Mouse (Mus musculus): Measurements from ENCODE around the gene Shisa9.

DNA sequence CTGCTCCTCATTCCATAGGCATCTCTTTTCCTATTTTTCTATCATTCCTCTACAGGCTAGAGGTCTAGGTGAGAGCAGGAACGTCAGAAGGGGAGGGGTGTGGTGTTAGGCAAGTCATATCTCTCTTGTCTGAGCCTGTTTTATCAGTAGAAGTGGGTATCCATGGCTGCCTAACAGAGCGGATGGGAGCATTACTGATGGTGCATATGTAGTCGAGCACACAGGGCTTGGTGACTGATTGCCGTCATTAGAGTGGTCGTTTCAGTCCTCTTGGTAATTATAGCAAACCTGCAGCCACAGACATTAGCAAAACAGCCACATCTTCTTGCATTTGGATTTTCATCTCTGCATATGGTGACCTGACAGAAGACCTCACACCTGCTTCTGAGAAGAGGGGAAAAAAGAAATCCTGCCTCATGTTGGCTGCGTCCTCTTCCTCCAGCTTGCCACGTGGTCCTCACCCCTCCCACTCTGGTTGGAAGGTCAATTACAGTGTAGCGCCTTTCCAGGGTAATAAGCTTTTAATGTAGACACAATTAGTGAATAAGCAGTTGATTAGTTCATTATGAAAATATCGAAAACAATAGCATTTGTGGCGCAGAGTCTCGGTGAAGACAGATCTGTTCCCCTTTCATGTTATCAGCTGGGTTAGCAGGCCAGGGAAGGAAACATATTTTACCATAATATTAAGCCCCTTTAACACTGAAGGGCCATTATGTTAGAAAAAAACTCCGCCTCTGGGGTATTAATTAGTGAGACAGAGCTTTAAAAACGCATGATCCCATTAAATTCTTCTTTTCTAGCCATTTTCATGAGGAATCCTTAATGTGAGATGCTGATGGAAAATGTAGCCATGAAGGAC, 233.6 kb downstream of the Shisa9 start:
- TF ChIP-seq POLR2A (IDR thresholded peaks at IDR 0.05; ENCODE audit: extremely low read depth, insufficient read depth, low read length): no peak
- no peak for TF ChIP-seq CTCF (IDR thresholded peaks at IDR 0.05; ENCODE audit: extremely low read depth, insufficient read depth, low read length)

All from cortical plate, adult 2 months (tissue).